Mouse (Mus musculus) forebrain, embryonic 11.5 days (tissue): Measurements from ENCODE around the gene Atp5f1. TPM values are rescaled to one million over a fixed set of nuclear protein-coding genes. Genes with fewer than 3 reads are reported as not detected.
A peak's percentile ranks its signal among the peaks of the same experiment; 100 is the strongest.
"Not testable (repeated sequence)": the region's sequence is repeated elsewhere in the genome, so short reads cannot be mapped to it uniquely, and the experiment has no call there.

Experiments
- ATAC-seq: fragments of 200-750 bp; cut with Nextera tagmentation; replicated peaks from 2 replicates; pipeline ENCODE4 v1.8.0; 2017; ENCODE audit warnings: moderate TSS enrichment; ENCODE audit not compliant: low FRiP score
- DNase-seq: peaks from one replicate; pipeline ENCODE4 v3.0.0-alpha.2; 2017; ENCODE audit warnings: low spot score
- H3K27ac ChIP-seq: fragments of 300-500 bp; sonication (generic); 2 replicates; pipeline ENCODE4 v1.5.1; 2014; ENCODE audit warnings: low read depth, low read length
- H3K27me3 ChIP-seq: fragments of 300-500 bp; sonication (generic); 2 replicates; pipeline ENCODE4 v1.6.1; 2014; ENCODE audit warnings: mild to moderate bottlenecking, low read length, mixed read lengths; ENCODE audit not compliant: control insufficient read depth, insufficient read depth
- H3K36me3 ChIP-seq: fragments of 300-500 bp; sonication (generic); 2 replicates; pipeline ENCODE4 v1.6.1; 2014; ENCODE audit warnings: mild to moderate bottlenecking, low read length, moderate library complexity, mixed read lengths; ENCODE audit not compliant: control insufficient read depth, insufficient read depth
- H3K4me1 ChIP-seq: fragments of 300-500 bp; sonication (generic); replicated peaks from 2 replicates; pipeline ENCODE4 v1.6.1; 2014; ENCODE audit warnings: low read length, mixed read lengths; ENCODE audit not compliant: control insufficient read depth, insufficient read depth
- H3K4me2 ChIP-seq: fragments of 300-500 bp; sonication (generic); 2 replicates; pipeline ENCODE4 v1.6.1; 2014; ENCODE audit warnings: low read depth, mild to moderate bottlenecking, low read length, moderate library complexity, mixed read lengths; ENCODE audit not compliant: severe bottlenecking
- H3K4me3 ChIP-seq: fragments of 300-500 bp; sonication (generic); 2 replicates; pipeline ENCODE4 v1.5.1; 2014; ENCODE audit warnings: low read depth, low read length
- H3K9ac ChIP-seq: fragments of 300-500 bp; sonication (generic); 2 replicates; pipeline ENCODE4 v1.6.1; 2014; ENCODE audit warnings: low read length
- H3K9me3 ChIP-seq: fragments of 300-500 bp; sonication (generic); 2 replicates; pipeline ENCODE4 v1.6.1; 2016; ENCODE audit warnings: low read length, mixed read lengths; ENCODE audit not compliant: control insufficient read depth
- WGBS: fragments of 180-500 bp; shearing (Covaris S2); extraction: QIAGEN DNeasy Blood & Tissue Kit; methylation state at CpG from one replicate; pipeline ENCODE4 v1.1.7; 2014; 5-methylcytosine and 5-hydroxymethylcytosine counted together
- polyA plus RNA-seq: library from polyadenylated mRNA; unstranded; fragments of >200 nt; fragmentation: Nextera tagmentation; extraction: Ambion mirVana; gene quantifications from 2 replicates; pipeline ENCODE4 v1.2.1, GENCODE M21; 2014

Atp5f1 gene
- 457 and 514 TPM in 2 replicates for polyA plus RNA-seq

DNA sequence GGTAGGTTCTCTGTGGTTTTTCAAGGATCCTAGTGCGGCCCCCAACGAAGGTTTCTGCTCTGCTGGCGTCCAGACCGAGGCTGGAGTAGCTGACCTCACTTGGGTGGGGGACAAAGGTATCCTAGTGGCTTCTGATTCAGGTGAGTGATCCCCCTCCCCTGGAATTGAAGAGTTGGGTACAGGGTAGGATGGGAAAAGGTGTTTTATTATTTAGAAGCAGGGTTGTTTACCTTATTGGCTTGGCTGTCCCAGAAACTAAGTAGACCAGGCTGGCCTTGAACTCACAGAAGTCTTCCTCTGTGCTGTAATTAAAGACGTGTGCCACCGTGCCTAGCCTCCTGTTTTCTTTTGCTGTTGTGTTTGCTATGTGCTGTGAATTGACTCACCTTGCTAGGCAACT, at the start of gene Atp5f1:
Atp5f1 (minus strand) TSS at position 101 of the 400 bp plus-strand sequence.
- H3K4me1 ChIP-seq: peaks cover 7% of the 10 kb centered on the region
- peak within 1 kb of the TSS; percentile 94 for H3K9ac ChIP-seq
- peaks cover 4% of the 10 kb centered on the region; the same call in 1 of the 2 replicates for H3K36me3 ChIP-seq
- no peaks in the 10 kb centered on the region for H3K9me3 ChIP-seq
- H3K4me2 ChIP-seq: peak within 1 kb of the TSS; percentile 73
- ATAC-seq: no peak
- no peaks in the 10 kb centered on the region for H3K27me3 ChIP-seq
- WGBS: 7% methylated on average over 6 of the region's 6 CpGs
- DNase-seq: no peak
- H3K27ac ChIP-seq: peak within 1 kb of the TSS; percentile 62; the same call in 1 of the 2 replicates
- H3K4me3 ChIP-seq: peak within 1 kb of the TSS; percentile 88

DNA sequence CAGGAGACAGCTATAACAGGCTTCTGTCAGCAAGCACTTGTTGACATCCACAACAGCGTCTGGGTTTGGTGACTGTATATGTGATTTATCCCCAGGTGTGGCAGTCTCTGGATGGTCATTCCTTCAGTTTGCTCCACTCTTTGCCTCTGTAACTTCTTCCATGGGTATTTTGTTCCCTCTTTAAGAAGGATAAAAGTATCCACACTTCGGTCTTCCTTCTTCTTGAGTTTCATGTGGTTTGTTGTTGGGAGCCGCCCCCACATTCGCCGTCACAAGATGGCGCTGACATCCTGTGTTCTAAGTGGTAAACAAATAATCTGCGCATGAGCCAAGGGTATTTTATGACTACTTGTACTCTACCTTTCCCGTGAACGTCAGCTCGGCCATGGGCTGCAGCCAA, 43.5 kb upstream of the Atp5f1 start:
- WGBS: 77% methylated on average over 10 of the region's 10 CpGs
- not testable (repeated sequence) for DNase-seq, H3K27me3 ChIP-seq, H3K9ac ChIP-seq, H3K27ac ChIP-seq, H3K4me2 ChIP-seq, H3K4me1 ChIP-seq, ATAC-seq, H3K9me3 ChIP-seq, H3K4me3 ChIP-seq, H3K36me3 ChIP-seq

DNA sequence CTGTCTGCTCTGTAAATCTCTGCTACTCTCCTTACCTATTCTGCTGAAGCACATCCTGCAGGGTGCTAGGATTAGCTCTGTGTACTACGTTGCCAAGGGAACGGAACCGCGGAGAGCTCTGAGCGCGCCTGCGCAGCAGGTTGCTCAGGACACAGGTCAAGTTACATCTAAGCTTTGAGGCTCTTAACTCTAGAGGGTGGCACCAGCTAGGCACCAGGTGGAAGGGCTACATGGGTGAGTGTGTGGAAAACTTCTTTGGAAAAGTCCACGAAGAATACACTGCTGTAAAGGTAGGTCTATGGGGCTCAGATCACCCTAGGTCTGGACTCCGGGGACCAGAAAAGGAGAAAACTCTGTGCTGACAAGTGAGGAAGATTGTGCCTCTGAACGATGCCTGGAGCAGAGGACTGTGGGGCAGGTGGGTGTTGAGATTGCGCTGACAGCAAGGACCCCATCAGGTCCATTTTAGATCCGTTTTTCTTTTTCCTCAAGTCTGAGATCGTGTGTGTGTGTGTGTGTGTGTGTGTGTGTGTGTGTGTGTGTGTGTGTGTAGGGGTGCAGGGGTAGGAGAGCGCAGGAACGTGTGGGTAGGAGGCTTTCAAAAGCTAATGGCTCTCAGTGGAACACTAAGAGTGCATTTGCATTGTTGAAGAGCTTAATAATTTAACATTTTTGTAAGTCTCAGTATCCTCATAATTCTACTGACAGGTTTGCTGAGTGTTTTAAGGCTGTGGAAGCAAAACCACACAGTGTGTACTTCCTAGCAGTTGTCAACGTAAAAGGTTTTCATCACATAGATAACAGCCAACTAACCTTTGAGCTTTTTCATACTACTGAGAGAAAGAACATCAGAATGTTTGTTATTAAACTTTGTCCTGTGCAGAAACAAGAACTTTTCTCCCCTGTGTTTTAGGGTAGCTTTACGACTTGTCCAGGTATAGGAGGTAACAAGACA, 41.8 kb upstream of the Atp5f1 start:
- Histone ChIP-seq H3K9ac (peak overlapping the region; percentile 8; the same call in 1 of the 2 replicates), H3K27ac (no peak overlapping the region), H3K4me2 (peak overlapping the region; percentile 47), H3K9me3 (no peaks in the 10 kb centered on the region), H3K27me3 (no peaks in the 10 kb centered on the region), H3K4me3 (no peak overlapping the region; the same call in 1 of the 2 replicates), H3K36me3 (no peaks in the 10 kb centered on the region), H3K4me1 (no peaks in the 10 kb centered on the region)
- WGBS: 20% methylated on average over 17 of the region's 17 CpGs
- ATAC-seq: peak; percentile 95
- DNase-seq: peak; percentile 68

DNA sequence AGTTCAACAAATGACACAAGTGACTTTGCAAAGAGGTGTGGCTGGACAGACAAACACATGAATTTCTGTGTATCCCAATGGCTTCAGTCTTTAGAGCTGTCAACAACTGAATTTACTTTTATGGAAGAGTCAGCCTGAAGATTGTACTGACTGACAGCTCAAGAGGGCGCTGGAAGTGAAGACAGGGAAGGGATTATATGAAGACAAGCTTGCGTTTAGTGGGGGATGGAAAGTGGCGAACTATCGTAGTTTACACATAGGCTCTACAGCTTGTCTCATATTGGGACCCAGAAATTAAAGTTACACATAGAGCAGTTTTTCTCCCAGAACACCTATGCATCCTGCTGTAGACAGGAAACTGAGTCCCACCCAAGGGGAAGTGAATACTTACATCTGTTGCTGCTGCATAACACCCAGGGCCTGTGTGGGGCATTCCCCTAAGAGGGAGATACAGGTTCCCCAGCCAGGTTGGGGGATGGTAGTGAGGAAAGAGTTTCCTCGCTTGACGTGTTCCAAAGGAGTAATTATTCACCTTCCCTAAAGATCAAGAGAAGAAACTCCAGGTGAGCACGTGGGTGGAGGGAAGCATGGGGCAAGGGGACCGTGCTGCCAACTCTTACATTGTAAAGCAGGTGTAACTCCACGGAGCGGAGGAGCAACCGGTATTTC, 40.9 kb upstream of the Atp5f1 start:
- Histone ChIP-seq H3K4me3 (no peak overlapping the region; the same call in 1 of the 2 replicates), H3K36me3 (no peaks in the 10 kb centered on the region), H3K27ac (no peak overlapping the region), H3K27me3 (no peaks in the 10 kb centered on the region), H3K9me3 (no peaks in the 10 kb centered on the region), H3K4me2 (peak overlapping the region; percentile 47), H3K9ac (no peak overlapping the region; the same call in 1 of the 2 replicates), H3K4me1 (no peaks in the 10 kb centered on the region)
- peak; percentile 59 for ATAC-seq
- WGBS: 17% methylated on average over 11 of the region's 11 CpGs
- no peak for DNase-seq

DNA sequence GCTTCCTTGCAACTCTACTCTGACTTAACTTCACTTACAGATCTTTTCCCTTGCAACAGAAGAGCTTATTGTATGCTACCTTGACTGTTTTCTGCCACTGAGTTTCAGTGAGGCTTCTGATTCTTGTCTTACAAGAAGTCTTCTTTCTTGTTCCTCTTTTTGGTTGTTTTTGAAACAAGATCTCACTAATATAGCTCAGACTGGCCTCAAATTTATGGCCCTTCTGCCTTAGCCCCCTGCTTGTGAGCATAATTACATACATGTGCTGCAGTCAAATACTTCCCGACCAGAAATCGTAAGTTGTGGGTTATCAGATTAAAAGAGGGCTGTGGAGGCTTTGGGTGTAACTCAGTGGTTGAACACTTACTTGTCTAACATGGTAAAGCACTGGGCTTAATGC, 34.8 kb upstream of the Atp5f1 start:
- DNase-seq (no peak), ATAC-seq (no peak)
- Histone ChIP-seq H3K36me3 (no peaks in the 10 kb centered on the region), H3K27ac (no peak overlapping the region), H3K27me3 (no peaks in the 10 kb centered on the region), H3K4me3 (no peak overlapping the region), H3K4me1 (no peaks in the 10 kb centered on the region), H3K9me3 (no peaks in the 10 kb centered on the region), H3K9ac (no peak overlapping the region), H3K4me2 (no peak overlapping the region)
- WGBS: 76% methylated on average over 2 of the region's 2 CpGs

DNA sequence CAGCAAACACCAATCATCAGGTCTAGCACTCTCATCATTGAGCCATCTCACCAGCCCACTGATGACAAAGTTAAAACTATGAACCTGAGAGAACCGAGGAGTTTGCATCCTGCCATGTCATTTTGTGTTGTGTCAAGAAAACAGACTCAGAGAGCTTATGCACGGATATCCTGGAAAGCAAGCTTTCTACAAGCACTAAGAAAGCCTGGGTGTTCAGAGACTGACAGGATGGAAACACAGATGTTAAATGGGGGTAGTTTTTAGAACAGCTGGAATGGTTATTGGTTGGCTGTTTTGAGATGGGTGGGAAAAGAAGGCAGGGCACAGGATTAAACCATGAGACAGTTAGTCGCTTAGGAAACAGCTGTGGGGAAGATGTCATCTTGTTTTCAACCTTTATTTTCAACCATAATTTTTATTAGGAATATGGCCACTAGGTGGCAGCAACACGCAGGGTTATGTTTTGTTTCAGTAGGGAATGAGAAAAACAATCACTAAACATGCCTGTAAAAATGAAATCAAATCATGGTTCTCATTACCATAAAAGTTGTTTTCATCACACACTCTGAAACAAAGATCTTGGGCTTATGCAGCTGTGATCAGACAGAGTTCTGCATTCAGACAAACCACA, 31.9 kb upstream of the Atp5f1 start:
- Histone ChIP-seq H3K9me3 (no peaks in the 10 kb centered on the region), H3K27ac (no peak overlapping the region), H3K9ac (no peak overlapping the region), H3K27me3 (no peaks in the 10 kb centered on the region), H3K4me2 (no peak overlapping the region), H3K4me1 (no peaks in the 10 kb centered on the region), H3K4me3 (no peak overlapping the region), H3K36me3 (no peaks in the 10 kb centered on the region)
- DNase-seq: no peak
- ATAC-seq: no peak
- WGBS: 35% methylated on average over 4 of the region's 4 CpGs

DNA sequence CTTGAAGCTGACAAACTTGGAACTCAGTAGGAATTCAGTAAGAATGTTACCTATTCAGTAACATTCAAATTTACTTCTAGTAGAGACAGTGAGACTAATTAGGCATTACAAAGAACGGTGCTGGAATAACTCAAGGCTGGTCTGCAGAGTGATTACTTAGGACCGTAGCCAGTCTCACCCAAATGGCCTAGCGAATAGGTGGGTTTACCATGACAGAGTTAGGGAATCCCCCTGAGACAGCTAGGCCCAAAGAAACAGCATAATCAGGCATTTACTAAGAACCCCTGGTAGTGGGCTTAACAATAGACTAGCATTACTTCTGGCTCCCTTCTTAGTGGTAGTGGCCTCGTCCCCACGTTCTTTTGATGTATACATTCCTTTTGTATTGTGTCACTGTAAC, 29.7 kb upstream of the Atp5f1 start:
- H3K27ac ChIP-seq, H3K36me3 ChIP-seq, H3K9me3 ChIP-seq, DNase-seq, H3K27me3 ChIP-seq, H3K4me1 ChIP-seq, ATAC-seq, H3K4me3 ChIP-seq, H3K9ac ChIP-seq, H3K4me2 ChIP-seq: not testable (repeated sequence)
- WGBS: 48% methylated on average over 5 of the region's 5 CpGs

DNA sequence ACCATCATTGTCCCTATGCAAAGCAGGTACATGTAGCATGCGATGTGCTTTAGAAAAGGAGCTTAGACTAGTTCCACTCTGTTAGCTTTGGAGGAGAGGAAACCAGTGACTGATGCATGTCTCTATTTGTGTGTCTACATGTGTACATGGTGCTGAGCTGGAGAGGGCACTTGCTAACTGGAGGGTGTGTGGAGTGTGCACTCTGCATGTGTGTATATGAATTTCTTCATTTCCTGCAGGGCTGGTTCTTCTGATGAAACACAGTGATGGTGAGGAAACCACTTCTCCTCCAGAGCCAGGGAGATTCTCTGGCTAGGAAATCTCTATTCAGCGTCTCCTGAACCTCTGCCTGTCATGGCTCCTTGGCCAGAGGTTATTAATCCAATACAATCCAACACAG, 14.3 kb upstream of the Atp5f1 start:
- Histone ChIP-seq H3K27ac (no peak overlapping the region), H3K9me3 (no peaks in the 10 kb centered on the region), H3K4me1 (no peaks in the 10 kb centered on the region), H3K4me2 (no peak overlapping the region), H3K36me3 (no peaks in the 10 kb centered on the region; the same call in 1 of the 2 replicates), H3K27me3 (no peaks in the 10 kb centered on the region), H3K9ac (no peak overlapping the region), H3K4me3 (no peak overlapping the region)
- DNase-seq: no peak
- no peak for ATAC-seq
- 91% methylated on average over 2 of the region's 2 CpGs for WGBS
